Mouse (Mus musculus): Measurements from ENCODE around the gene Cd40lg. TPM values are rescaled to one million over a fixed set of nuclear protein-coding genes. Genes with fewer than 3 reads are reported as not detected.

Gene Cd40lg
- polyA plus RNA-seq, 1 experiment from 2014 or later, result not detected

Other genes starting within 250 kb of the Cd40lg start
- not detected in 2 replicates for gene Brs3, start 169.1 kb upstream of the Cd40lg start, polyA plus RNA-seq (2015; fragmentation: Nextera tagmentation; extraction: Ambion mirVana)
- 84.0 and 87.7 TPM in 2 replicates for gene Htatsf1, start 158.6 kb upstream of the Cd40lg start, polyA plus RNA-seq (2015; fragmentation: Nextera tagmentation; extraction: Ambion mirVana)
- gene Vgll1, start 124.0 kb upstream of the Cd40lg start, polyA plus RNA-seq (2015; fragmentation: Nextera tagmentation; extraction: Ambion mirVana), result 0.55 and 0.77 TPM in 2 replicates
- gene Arhgef6, start 126.6 kb downstream of the Cd40lg start, polyA plus RNA-seq (2015; fragmentation: Nextera tagmentation; extraction: Ambion mirVana), result 8.8 and 10.1 TPM in 2 replicates
- 166 and 169 TPM in 2 replicates for gene Rbmx, start 180.9 kb downstream of the Cd40lg start, polyA plus RNA-seq (2015; fragmentation: Nextera tagmentation; extraction: Ambion mirVana)
- gene Gm364, start 197.0 kb downstream of the Cd40lg start, polyA plus RNA-seq (2015; fragmentation: Nextera tagmentation; extraction: Ambion mirVana), result not detected in 2 replicates

Measured in embryonic facial prominence, embryonic 13.5 days (tissue).